Mouse (Mus musculus): ENCODE results near the gene Tmem216. TPM values are rescaled to one million over a fixed set of nuclear protein-coding genes. Genes with fewer than 3 reads are reported as not detected.

Gene Tmem216
- polyA plus RNA-seq, 1 experiment from 2014 or later, result 36.5 TPM

GRCm38 (mm10) chr19:10591659-10592377 lies 35.8 kb upstream of the Tmem216 start:
- CTCF ChIA-PET, result interaction anchor here (1.0 to 3.9 kb wide), 3 partner anchors 12 to 117 kb away, joined by 3 to 23 read pairs (median 5); partner anchors contain the start of genes Ddb1 and Tkfc
- no peak for ATAC-seq
- TF ChIP-seq CTCF (IDR thresholded peaks at IDR 0.05), result no peak
- POLR2A ChIA-PET, result interaction anchor here (0.8 kb wide), 1 partner anchor 35 kb away, joined by 3 read pairs; no protein-coding TSS in a partner anchor
- no peaks in the 10 kb centered on the region for H3K27me3 ChIP-seq
- DNase-seq (ENCODE audit: low read depth, low spot score), result no peak
- in situ Hi-C loops (cut with MboI; ENCODE audit: low pct_unique_long_range_greater_than_20kb), result no loop called here

- in situ Hi-C loops (cut with MboI; ENCODE audit: low pct_unique_long_range_greater_than_20kb), result no loop called here
- no peak for TF ChIP-seq CTCF (IDR thresholded peaks at IDR 0.05)
- ChIA-PET POLR2A (no interaction called here), CTCF (no interaction called here)
- H3K27me3 ChIP-seq, result no peaks in the 10 kb centered on the region
- no peak for ATAC-seq
- no peak for DNase-seq (ENCODE audit: low read depth, low spot score)
These were observed 34.3 kb upstream of the Tmem216 start for GRCm38 (mm10) chr19:10590301-10590700.

- POLR2A ChIA-PET, result no interaction called here
These were observed 33.3 kb upstream of the Tmem216 start for GRCm38 (mm10) chr19:10589127-10589857.

GRCm38 (mm10) chr19:10587231-10587630 lies 31.2 kb upstream of the Tmem216 start:
- DNase-seq (ENCODE audit: low read depth, low spot score), result no peak
- in situ Hi-C loops (cut with MboI; ENCODE audit: low pct_unique_long_range_greater_than_20kb), result no loop called here
- no peak for ATAC-seq
- TF ChIP-seq CTCF (IDR thresholded peaks at IDR 0.05), result no peak
- ChIA-PET POLR2A (no interaction called here), CTCF (interaction anchor here (0.8 to 2.3 kb wide), 4 partner anchors 11 to 25 kb away, joined by 3 to 8 read pairs (median 3); partner anchors contain the start of gene Ddb1)
- no peaks in the 10 kb centered on the region for H3K27me3 ChIP-seq

More at GRCm38 (mm10) chr19:10589127-10589857, 33.3 kb upstream of the Tmem216 start:
- H3K27me3 ChIP-seq, result no peaks in the 10 kb centered on the region
- TF ChIP-seq CTCF (IDR thresholded peaks at IDR 0.05), result no peak
- CTCF ChIA-PET, result interaction anchor here (2.0 kb wide), 1 partner anchor 13 kb away, joined by 6 read pairs; no protein-coding TSS in a partner anchor
- DNase-seq (ENCODE audit: low read depth, low spot score) (no peak), ATAC-seq (no peak)
- in situ Hi-C loops (cut with MboI; ENCODE audit: low pct_unique_long_range_greater_than_20kb), result no loop called here

GRCm38 (mm10) chr19:10585112-10585511 lies 29.1 kb upstream of the Tmem216 start:
- ATAC-seq, result no peak
- no peak for TF ChIP-seq CTCF (IDR thresholded peaks at IDR 0.05)
- no peak for DNase-seq (ENCODE audit: low read depth, low spot score)
- no peaks in the 10 kb centered on the region for H3K27me3 ChIP-seq
- in situ Hi-C loops (cut with MboI; ENCODE audit: low pct_unique_long_range_greater_than_20kb), result no loop called here
- ChIA-PET CTCF (interaction anchor here (1.3 to 2.3 kb wide), 2 partner anchors 8 to 13 kb away, joined by 3 to 8 read pairs; partner anchors contain the start of genes Cyb561a3 and Tmem138), POLR2A (interaction anchor here (0.7 kb wide), 1 partner anchor 316 kb away, joined by 3 read pairs; no protein-coding TSS in a partner anchor)

- H3K27me3 ChIP-seq, result no peaks in the 10 kb centered on the region
- TF ChIP-seq CTCF (IDR thresholded peaks at IDR 0.05), result no peak
- ChIA-PET CTCF (no interaction called here), POLR2A (interaction anchor here (1.7 kb wide), 1 partner anchor 12 kb away, joined by 3 read pairs; no protein-coding TSS in a partner anchor)
- ATAC-seq (no peak), DNase-seq (ENCODE audit: low read depth, low spot score) (no peak)
- in situ Hi-C loops (cut with MboI; ENCODE audit: low pct_unique_long_range_greater_than_20kb), result no loop called here
These were observed 27.6 kb upstream of the Tmem216 start for GRCm38 (mm10) chr19:10583550-10584146.

GRCm38 (mm10) chr19:10581984-10582383 lies 25.9 kb upstream of the Tmem216 start:
- DNase-seq (ENCODE audit: low read depth, low spot score) (no peak), ATAC-seq (no peak)
- ChIA-PET POLR2A (no interaction called here), CTCF (no interaction called here)
- H3K27me3 ChIP-seq, result no peaks in the 10 kb centered on the region
- TF ChIP-seq CTCF (IDR thresholded peaks at IDR 0.05), result no peak
- in situ Hi-C loops (cut with MboI; ENCODE audit: low pct_unique_long_range_greater_than_20kb), result no loop called here

GRCm38 (mm10) chr19:10580761-10581160 lies 24.7 kb upstream of the Tmem216 start:
- POLR2A ChIA-PET, result interaction anchor here (0.7 kb wide), 1 partner anchor 274 kb away, joined by 9 read pairs; no protein-coding TSS in a partner anchor
- in situ Hi-C loops (cut with MboI; ENCODE audit: low pct_unique_long_range_greater_than_20kb), result no loop called here

GRCm38 (mm10) chr19:10580102-10580501 lies 24.1 kb upstream of the Tmem216 start:
- POLR2A ChIA-PET, result no interaction called here
- DNase-seq (ENCODE audit: low read depth, low spot score) (no peak), ATAC-seq (no peak)
- no peak for TF ChIP-seq CTCF (IDR thresholded peaks at IDR 0.05)
- no peaks in the 10 kb centered on the region for H3K27me3 ChIP-seq
- in situ Hi-C loops (cut with MboI; ENCODE audit: low pct_unique_long_range_greater_than_20kb), result no loop called here
- CTCF ChIA-PET, result interaction anchor here (1.1 to 5.2 kb wide), 3 partner anchors 15 to 23 kb away, joined by 3 to 49 read pairs (median 6); partner anchors contain the start of gene Ddb1

More at GRCm38 (mm10) chr19:10580761-10581160, 24.7 kb upstream of the Tmem216 start:
- no peak for TF ChIP-seq CTCF (IDR thresholded peaks at IDR 0.05)
- CTCF ChIA-PET, result interaction anchor here (5.2 kb wide), 1 partner anchor 22 kb away, joined by 49 read pairs; the partner anchor contains the start of gene Ddb1
- ATAC-seq, result no peak
- no peak for DNase-seq (ENCODE audit: low read depth, low spot score)
- H3K27me3 ChIP-seq, result no peaks in the 10 kb centered on the region
